Mouse (Mus musculus): ENCODE results near the gene Dchs2.

Gene Dchs2

GRCm38 (mm10) chr3:83266009-83266408 lies 138.3 kb downstream of the Dchs2 start:
- DNase-seq: no peak

GRCm38 (mm10) chr3:83270228-83270627 lies 142.5 kb downstream of the Dchs2 start:
- no peak for DNase-seq

- DNase-seq: no peak
Observed at GRCm38 (mm10) chr3:83270982-83271381, 143.2 kb downstream of the Dchs2 start.

GRCm38 (mm10) chr3:83273555-83274244 lies 146.0 kb downstream of the Dchs2 start:
- DNase-seq: peak; percentile 71

- DNase-seq: no peak
Observed at GRCm38 (mm10) chr3:83275703-83276102, 148.0 kb downstream of the Dchs2 start.

GRCm38 (mm10) chr3:83283882-83284281 lies 156.1 kb downstream of the Dchs2 start:
- DNase-seq: no peak

GRCm38 (mm10) chr3:83286975-83287405 lies 159.2 kb downstream of the Dchs2 start:
- DNase-seq: peak; percentile 68

GRCm38 (mm10) chr3:83288118-83288840 lies 160.5 kb downstream of the Dchs2 start:
- DNase-seq: no peak

GRCm38 (mm10) chr3:83290482-83290881 lies 162.7 kb downstream of the Dchs2 start:
- DNase-seq: no peak

GRCm38 (mm10) chr3:83290953-83291352 lies 163.2 kb downstream of the Dchs2 start:
- DNase-seq: no peak

- DNase-seq: no peak
Observed at GRCm38 (mm10) chr3:83299783-83300382, 172.1 kb downstream of the Dchs2 start.

- no peak for DNase-seq
Observed at GRCm38 (mm10) chr3:83303876-83304275, 176.1 kb downstream of the Dchs2 start.

GRCm38 (mm10) chr3:83345928-83346327 lies 218.2 kb downstream of the Dchs2 start:
- DNase-seq: no peak

GRCm38 (mm10) chr3:83368500-83369068 lies 240.8 kb downstream of the Dchs2 start:
- DNase-seq: no peak

GRCm38 (mm10) chr3:83369871-83370270 lies 242.1 kb downstream of the Dchs2 start:
- DNase-seq: no peak

GRCm38 (mm10) chr3:83374333-83374732 lies 246.6 kb downstream of the Dchs2 start:
- no peak for DNase-seq

GRCm38 (mm10) chr3:83376834-83377233 lies 249.1 kb downstream of the Dchs2 start:
- no peak for DNase-seq

Data from right cerebral cortex, adult 18-20 months (tissue).